Mouse (Mus musculus): ENCODE data around the gene Camk1d.
"Not testable (repeated sequence)": the region's sequence is repeated elsewhere in the genome, so short reads cannot be mapped to it uniquely, and the experiment has no call there.

The Camk1d gene

GRCm38 (mm10) chr2:5398505-5398904 is 315.8 kb downstream of the Camk1d start:
- no peak for DNase-seq (ENCODE audit: low spot score in 2 of 2)

GRCm38 (mm10) chr2:5398043-5398442 is 316.3 kb downstream of the Camk1d start:
- no peak for DNase-seq (ENCODE audit: low spot score in 2 of 2)

GRCm38 (mm10) chr2:5397468-5397867 is 316.8 kb downstream of the Camk1d start:
- no peak for DNase-seq (ENCODE audit: low spot score in 2 of 2)

- no peak for DNase-seq (ENCODE audit: low spot score in 2 of 2)
Observed at GRCm38 (mm10) chr2:5396415-5396814, 317.9 kb downstream of the Camk1d start.

- DNase-seq (ENCODE audit: low spot score in 2 of 2), result no peak
Observed at GRCm38 (mm10) chr2:5395873-5396272, 318.4 kb downstream of the Camk1d start.

- no peak for DNase-seq (ENCODE audit: low spot score in 2 of 2)
Observed at GRCm38 (mm10) chr2:5392921-5393320, 321.4 kb downstream of the Camk1d start.

GRCm38 (mm10) chr2:5392470-5392869 is 321.8 kb downstream of the Camk1d start:
- DNase-seq (ENCODE audit: low spot score in 2 of 2), result no peak

- no peak for DNase-seq (ENCODE audit: low spot score in 2 of 2)
Observed at GRCm38 (mm10) chr2:5388381-5388780, 325.9 kb downstream of the Camk1d start.

- DNase-seq (ENCODE audit: low spot score in 2 of 2), result no peak
Observed at GRCm38 (mm10) chr2:5381712-5382710, 332.3 kb downstream of the Camk1d start.

GRCm38 (mm10) chr2:5380973-5381372 is 333.3 kb downstream of the Camk1d start:
- peak in 1 of 2 experiments; percentile 37 for DNase-seq (ENCODE audit: low spot score in 2 of 2)

GRCm38 (mm10) chr2:5378922-5379321 is 335.4 kb downstream of the Camk1d start:
- not testable (repeated sequence) for DNase-seq (ENCODE audit: low spot score in 2 of 2)

- DNase-seq (ENCODE audit: low spot score in 2 of 2), result no peak
Observed at GRCm38 (mm10) chr2:5378066-5378672, 336.1 kb downstream of the Camk1d start.

- no peak for DNase-seq (ENCODE audit: low spot score in 2 of 2)
Observed at GRCm38 (mm10) chr2:5372886-5373429, 341.4 kb downstream of the Camk1d start.

- no peak for DNase-seq (ENCODE audit: low spot score in 2 of 2)
Observed at GRCm38 (mm10) chr2:5371316-5371715, 343.0 kb downstream of the Camk1d start.

- DNase-seq (ENCODE audit: low spot score in 2 of 2), result no peak
Observed at GRCm38 (mm10) chr2:5370591-5370990, 343.7 kb downstream of the Camk1d start.

- no peak for DNase-seq (ENCODE audit: low spot score in 2 of 2)
Observed at GRCm38 (mm10) chr2:5363836-5364235, 350.5 kb downstream of the Camk1d start.

- no peak for DNase-seq (ENCODE audit: low spot score in 2 of 2)
Observed at GRCm38 (mm10) chr2:5358049-5358448, 356.3 kb downstream of the Camk1d start.

GRCm38 (mm10) chr2:5357056-5357455 is 357.3 kb downstream of the Camk1d start:
- DNase-seq (ENCODE audit: low spot score in 2 of 2), result no peak

- peak in 1 of 2 experiments; percentile 39 for DNase-seq (ENCODE audit: low spot score in 2 of 2)
Observed at GRCm38 (mm10) chr2:5352821-5353522, 361.3 kb downstream of the Camk1d start.

GRCm38 (mm10) chr2:5345344-5345743 is 369.0 kb downstream of the Camk1d start:
- DNase-seq (ENCODE audit: low spot score in 2 of 2), result peak; percentile 25 to 47

- DNase-seq (ENCODE audit: low spot score in 2 of 2), result no peak
Observed at GRCm38 (mm10) chr2:5327533-5328250, 386.6 kb downstream of the Camk1d start.
